Mouse (Mus musculus) CD4-positive naive resting alpha-beta T cell, adult 57 days (primary cell): ENCODE measurements around the gene Prom1. TPM values are rescaled to one million over a fixed set of nuclear protein-coding genes. Genes with fewer than 3 reads are reported as not detected.

Experiments used
- total RNA-seq: library from RNA; stranded (reverse); gene quantifications from one replicate; pipeline ENCODE4 v1.2.4, GENCODE M21; 2023

The Prom1 gene
- total RNA-seq, result not detected

GRCm38 (mm10) chr5:44101231-44102110, at the start of gene Prom1:
Prom1 (minus strand) TSS chr5:44102032.

GRCm38 (mm10) chr5:43981620-43982019, 120.2 kb downstream of the Prom1 start, which contains the start of gene Fgfbp1:
Fgfbp1 (minus strand) TSS chr5:43981779.

Other genes with a start within 250 kb of the Prom1 start
- 5.6 TPM for gene Cd38, start 233.5 kb downstream of the Prom1 start, total RNA-seq
- gene Gm7879, start 188.9 kb downstream of the Prom1 start, total RNA-seq, result 7.8 TPM
- not detected for gene Fgfbp1, start 120.3 kb downstream of the Prom1 start, total RNA-seq
- gene Tapt1, start 124.6 kb upstream of the Prom1 start, total RNA-seq, result 80.9 TPM